Comparison of ENCODE assay signal across 17 mouse cellular contexts in genomic region chr11:6024923-6025652, GRCm38 (mm10). TPM values are rescaled to one million over a fixed set of nuclear protein-coding genes. Genes with fewer than 3 reads are reported as not detected.
DNase-seq lines count a peak whose midpoint lies in the region; ATAC-seq and TF ChIP-seq lines count a peak whose summit lies in the region.
"Had no signal": no experiment of that assay in that cellular context is flagged by ENCODE, and none has a peak within 500 bp of the region (broad histone marks: within the 10 kb centered on the region; RNA-seq: fewer than 3 reads in every experiment).

No protein-coding gene starts in this region.

- no peak for TF ChIP-seq CTCF in left cerebral cortex, adult 2 months (IDR thresholded peaks at IDR 0.05)
- TF ChIP-seq CTCF in intestine, postnatal 0 days (IDR thresholded peaks at IDR 0.05; ENCODE audit: low read depth) = no peak
- no peak for TF ChIP-seq CTCF in forebrain, postnatal 0 days (IDR thresholded peaks at IDR 0.05; ENCODE audit: low read depth)

- no peaks in the 10 kb centered on the region for H3K36me3 ChIP-seq in intestine, postnatal 0 days (ENCODE audit: control insufficient read depth, insufficient read depth)
- 0 out of 2 replicates have a peak, but pooled peaks cover 14% of the 10 kb centered on the region for H3K36me3 ChIP-seq in forebrain, postnatal 0 days (ENCODE audit: insufficient read depth)
- H3K36me3 ChIP-seq: hindbrain, embryonic 15.5 days; limb, embryonic 12.5 days; neural tube, embryonic 12.5 days had no signal

- H3K9ac ChIP-seq in intestine, postnatal 0 days (ENCODE audit: low read depth, low read length) = no peak overlapping the region
- no peak overlapping the region for H3K9ac ChIP-seq in forebrain, postnatal 0 days
- H3K9ac ChIP-seq: hindbrain, embryonic 15.5 days; limb, embryonic 12.5 days; neural tube, embryonic 12.5 days had no signal

- WGBS in intestine, postnatal 0 days = 52% methylated on average over 12 of the region's 12 CpGs
- WGBS in forebrain, postnatal 0 days = 71% methylated on average over 12 of the region's 12 CpGs

- no peaks in the 10 kb centered on the region for H3K27me3 ChIP-seq in intestine, postnatal 0 days (replicated peaks; ENCODE audit: control insufficient read depth, insufficient read depth, low read length)
- no peaks in the 10 kb centered on the region for H3K27me3 ChIP-seq in forebrain, postnatal 0 days (ENCODE audit: insufficient read depth, low read length)
- H3K27me3 ChIP-seq: hindbrain, embryonic 15.5 days; limb, embryonic 12.5 days; neural tube, embryonic 12.5 days; Patski had no signal

- peak; percentile 81 for ATAC-seq in intestine, postnatal 0 days
- no peak for ATAC-seq in forebrain, postnatal 0 days
- ATAC-seq: forebrain, embryonic 16.5 days; Patski had no signal

- H3K4me2 ChIP-seq in intestine, postnatal 0 days (replicated peaks; ENCODE audit: low read depth) = no peak overlapping the region
- no peak overlapping the region for H3K4me2 ChIP-seq in forebrain, postnatal 0 days (ENCODE audit: low read depth)
- H3K4me2 ChIP-seq: hindbrain, embryonic 15.5 days; limb, embryonic 12.5 days; neural tube, embryonic 12.5 days had no signal

- no peaks in the 10 kb centered on the region for H3K9me3 ChIP-seq in intestine, postnatal 0 days (ENCODE audit: control insufficient read depth)
- H3K9me3 ChIP-seq in forebrain, postnatal 0 days (ENCODE audit: low read length) = no peaks in the 10 kb centered on the region
- H3K9me3 ChIP-seq: hindbrain, embryonic 15.5 days; limb, embryonic 12.5 days; neural tube, embryonic 12.5 days had no signal

- peak; percentile 17 to 44 for DNase-seq in cerebellum, adult 18-20 months
- no peak for DNase-seq in cerebellum, postnatal 36 days
- peak in 1 of 2 experiments; percentile 8 for DNase-seq in left cerebral cortex, adult 2 months (ENCODE audit: extremely low spot score in 1 of 2, low spot score in 2 of 2)
- DNase-seq in left cerebral cortex, postnatal 10 days (ENCODE audit: extremely low spot score in 1 of 2, low spot score in 2 of 2) = no peak
- peak; percentile 56 to 73 for DNase-seq in cerebellum, postnatal 10 days
- no peak for DNase-seq in forebrain, postnatal 0 days
- no peak for DNase-seq in spleen, postnatal 4 days (ENCODE audit: low spot score in 2 of 2)
- DNase-seq: kidney, adult 9 months; kidney, postnatal 4 days; layer of hippocampus, postnatal 36 days had no signal

- H3K4me3 ChIP-seq in left cerebral cortex, adult 2 months = no peak overlapping the region
- H3K4me3 ChIP-seq in intestine, postnatal 0 days (ENCODE audit: low read depth, low read length) = no peak overlapping the region
- H3K4me3 ChIP-seq in forebrain, postnatal 0 days (ENCODE audit: low read depth, low read length) = no peak overlapping the region
- H3K4me3 ChIP-seq: erythroblast, embryonic 14.5 days; hindbrain, embryonic 15.5 days; limb, embryonic 12.5 days; neural tube, embryonic 12.5 days had no signal

- intact Hi-C loops in left cerebral cortex, adult 2 months (cut with DNase I) = no loop called here
- intact Hi-C loops in left cerebral cortex, postnatal 10 days (cut with DNase I) = loop anchor here (1.0 to 5.0 kb wide), 2 partner anchors 33 to 46 kb away; no protein-coding TSS in a partner anchor

- peak overlapping the region; percentile 44; the same call in 1 of the 2 replicates for H3K27ac ChIP-seq in left cerebral cortex, adult 2 months
- peak overlapping the region; percentile 64; the same call in 1 of the 2 replicates for H3K27ac ChIP-seq in intestine, postnatal 0 days (ENCODE audit: low read depth, low read length)
- no peak overlapping the region for H3K27ac ChIP-seq in forebrain, postnatal 0 days (ENCODE audit: low read depth, low read length)
- H3K27ac ChIP-seq: hindbrain, embryonic 15.5 days; limb, embryonic 12.5 days; neural tube, embryonic 12.5 days had no signal

- H3K4me1 ChIP-seq in intestine, postnatal 0 days (replicated peaks; ENCODE audit: control insufficient read depth, insufficient read depth, low read length) = peaks cover 2% of the 10 kb centered on the region; the same call in 1 of the 2 replicates
- no peaks in the 10 kb centered on the region for H3K4me1 ChIP-seq in forebrain, postnatal 0 days (ENCODE audit: insufficient read depth)
- H3K4me1 ChIP-seq: limb, embryonic 12.5 days; neural tube, embryonic 12.5 days had no signal

RNA-seq across cellular contexts. Expression of gene Camk2b, which starts 41.1 kb away (rescaled TPM):
- total RNA-seq in left cerebral cortex, adult 2 months (2021) = 100 to 1,000 TPM; 607 to 644 TPM
- total RNA-seq in left cerebral cortex, postnatal 10 days (2021) = 100 to 1,000 TPM; 768 to 793 TPM
- polyA plus RNA-seq in intestine, postnatal 0 days (2015; fragmentation: Nextera tagmentation; extraction: Ambion mirVana) = 11.9 and 12.1 TPM in 2 replicates
- 271 and 284 TPM in 2 replicates for total RNA-seq in forebrain, postnatal 0 days (2014; rRNA removed)
- 227 and 280 TPM in 2 replicates for polyA plus RNA-seq in forebrain, postnatal 0 days (2015; fragmentation: Nextera tagmentation; extraction: Ambion mirVana)
- polyA plus RNA-seq: erythroblast, embryonic 14.5 days had no signal

Comparison
In these comparisons a context has a peak if more than half of its experiments do, and no peak if none do; other contexts are left out.
1. DNase-seq: peak in cerebellum, adult 18-20 months (2 of 2) and cerebellum, postnatal 10 days (2 of 2); none in cerebellum, postnatal 36 days (0 of 2), left cerebral cortex, postnatal 10 days (0 of 2), forebrain, postnatal 0 days (single experiment) and spleen, postnatal 4 days (0 of 2).